Mouse (Mus musculus) cortical plate, adult 2 months (tissue): Measurements from ENCODE around the gene Arhgef10l. TPM values are rescaled to one million over a fixed set of nuclear protein-coding genes. Genes with fewer than 3 reads are reported as not detected.

Experiments
- H3K27ac ChIP-seq: fragments of 200-500 bp; 2 replicates; pipeline ENCODE4 v1.5.1; 2012; ENCODE audit warnings: low read length, control low read depth, inconsistent platforms; ENCODE audit not compliant: insufficient read depth
- H3K4me1 ChIP-seq: fragments of 200-500 bp; 2 replicates; pipeline ENCODE4 v1.6.1; 2011; ENCODE audit warnings: low read length; ENCODE audit not compliant: control insufficient read depth, insufficient read depth
- H3K4me3 ChIP-seq: fragments of 200-500 bp; 2 replicates; pipeline ENCODE4 v1.5.1; 2011; ENCODE audit warnings: mild to moderate bottlenecking, low read length, control low read depth; ENCODE audit not compliant: insufficient read depth
- CTCF ChIP-seq: fragments of 200-500 bp; IDR thresholded peaks from 2 replicates; pipeline ENCODE4 v1.5.1; 2011; ENCODE audit warnings: mild to moderate bottlenecking, control low read depth, low read length; ENCODE audit not compliant: insufficient read depth; ENCODE audit errors: extremely low read depth
- POLR2A ChIP-seq: fragments of 200-500 bp; IDR thresholded peaks from 2 replicates; pipeline ENCODE4 v1.6.1; 2011; ENCODE audit warnings: mild to moderate bottlenecking, low read length, control low read depth; ENCODE audit not compliant: insufficient read depth; ENCODE audit errors: extremely low read depth
- polyA plus RNA-seq: library from polyadenylated mRNA; depleted of rRNA; stranded (reverse); fragments of >200 nt; gene quantifications from 2 replicates; pipeline ENCODE4 v1.2.3, GENCODE M21; 2012; rRNA removed

Gene Arhgef10l
- 34.5 and 38.3 TPM in 2 replicates for polyA plus RNA-seq

DNA sequence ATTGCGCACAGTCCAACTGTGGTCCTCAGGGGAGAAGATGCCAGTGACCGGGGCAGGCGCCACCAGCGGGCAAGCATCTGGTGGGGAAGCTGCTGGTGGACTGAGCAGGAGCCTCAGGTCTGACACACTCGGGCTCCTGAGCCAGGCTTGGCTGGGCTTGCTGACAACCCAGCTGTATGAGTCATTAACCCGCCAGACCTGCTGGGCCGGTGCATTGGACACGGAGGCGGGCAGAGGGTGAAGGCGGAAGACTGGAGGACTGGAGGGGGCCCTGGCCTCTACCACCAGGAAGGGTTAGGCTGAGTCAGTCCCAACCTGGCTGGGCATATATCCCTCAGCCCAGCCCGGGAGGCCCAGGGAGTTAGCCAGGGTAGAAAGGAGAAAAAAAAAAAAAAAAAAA, at the start of gene Arhgef10l:
TSS of gene Arhgef10l (minus strand) at position 253 of the 400 bp plus-strand sequence.
- TF ChIP-seq CTCF (no peak), POLR2A (no peak)
- H3K4me3 ChIP-seq: no peak within 1 kb of the TSS
- no peak within 1 kb of the TSS for H3K27ac ChIP-seq

DNA sequence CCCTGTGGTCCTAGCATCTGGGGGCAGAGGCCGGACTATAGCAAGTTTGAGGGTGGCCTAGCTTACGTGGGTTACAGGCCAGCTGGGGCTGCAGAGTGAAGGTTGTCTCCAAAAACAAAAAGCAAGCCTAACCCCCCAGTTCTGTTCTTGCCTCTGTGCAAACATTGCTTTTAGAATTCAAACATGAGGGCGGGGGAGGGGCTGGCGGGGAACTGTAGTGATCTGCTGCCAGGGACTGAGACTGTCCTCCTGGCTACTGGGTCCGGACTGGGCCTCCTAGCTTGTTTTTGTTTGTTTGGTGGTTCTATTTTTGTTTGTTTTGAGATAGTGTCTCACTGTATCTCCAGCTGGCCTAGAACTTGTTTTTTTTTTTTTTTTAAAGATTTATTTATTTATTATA, 48.8 kb upstream of the Arhgef10l start:
- Histone ChIP-seq H3K27ac (peak overlapping the region; percentile 25), H3K4me1 (peaks cover 8% of the 10 kb centered on the region), H3K4me3 (no peak overlapping the region)
- no peak for TF ChIP-seq CTCF
- no peak for TF ChIP-seq POLR2A

More for the DNA sequence above, at the start of gene Arhgef10l:
- peaks cover 2% of the 10 kb centered on the region; the same call in 1 of the 2 replicates for H3K4me1 ChIP-seq

DNA sequence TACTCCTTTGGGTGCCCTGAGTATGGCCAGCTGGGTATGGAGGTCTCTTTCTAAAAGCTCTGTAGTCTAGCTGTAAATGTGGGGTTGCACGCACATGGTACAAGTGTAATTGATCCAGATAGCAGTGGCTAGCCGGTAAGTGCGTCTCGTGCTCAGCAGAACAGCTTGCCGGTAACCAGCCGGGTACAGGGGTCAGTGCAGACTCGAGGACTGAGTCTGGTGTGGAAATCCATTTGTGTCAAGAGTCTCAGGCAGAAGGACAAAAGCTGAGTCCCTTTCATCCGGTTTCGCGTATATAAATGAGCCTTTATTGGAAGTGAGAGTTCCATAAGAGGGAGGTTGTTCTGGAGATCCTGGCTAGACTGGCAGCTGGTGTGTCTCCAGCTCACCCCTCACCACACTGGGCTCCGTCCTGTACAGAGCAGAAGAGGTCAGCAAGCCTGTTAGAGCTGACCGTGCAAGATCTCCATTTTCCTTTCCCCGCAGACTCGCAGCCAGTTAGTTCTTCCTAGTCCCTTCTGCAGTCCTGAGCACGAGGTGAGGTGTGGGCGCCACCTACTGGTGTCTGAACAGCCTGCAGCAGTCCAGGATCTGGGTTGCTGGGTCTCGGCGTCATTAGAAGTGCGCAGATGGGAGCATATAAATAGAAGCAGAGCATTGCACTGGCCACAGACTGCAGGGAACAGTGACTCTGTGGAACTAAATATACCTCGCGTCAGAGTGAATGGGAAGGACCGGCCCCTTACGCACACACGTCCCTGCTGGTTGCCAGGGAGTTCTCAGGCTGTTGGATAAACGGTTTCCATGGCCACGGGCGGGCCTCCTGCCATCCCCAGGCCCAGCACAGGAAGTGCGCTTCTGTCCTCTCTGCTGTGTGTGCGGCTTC, 47.9 kb upstream of the Arhgef10l start:
- TF ChIP-seq POLR2A: peak; percentile 45; the same call in 1 of the 2 replicates
- TF ChIP-seq CTCF: peak; percentile 94
- Histone ChIP-seq H3K27ac (peak overlapping the region; percentile 25; the same call in 1 of the 2 replicates), H3K4me3 (no peak overlapping the region), H3K4me1 (peaks cover 8% of the 10 kb centered on the region)

DNA sequence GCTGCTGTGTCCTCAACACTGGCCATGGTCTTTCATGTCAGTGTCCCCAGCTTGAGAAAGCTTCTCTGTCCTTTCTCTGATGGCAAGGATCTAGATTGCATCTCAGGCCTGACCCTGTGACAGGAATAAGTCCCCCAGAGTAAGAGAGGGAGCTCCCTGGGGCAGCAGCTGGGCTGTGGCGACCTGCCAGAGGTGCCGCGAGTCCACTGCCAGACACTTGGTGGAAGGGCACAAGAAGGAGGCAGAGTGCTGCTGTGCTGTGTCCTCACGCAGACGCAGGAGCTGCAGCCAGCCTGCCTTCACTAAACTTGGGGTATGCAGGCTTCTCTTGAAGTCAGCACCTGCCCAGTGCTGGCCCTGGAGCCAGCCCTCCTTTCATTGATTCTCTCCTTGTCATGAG, 45.5 kb upstream of the Arhgef10l start:
- TF ChIP-seq POLR2A (no peak), CTCF (no peak)
- H3K4me1 ChIP-seq: peaks cover 8% of the 10 kb centered on the region
- H3K27ac ChIP-seq: no peak overlapping the region
- no peak overlapping the region for H3K4me3 ChIP-seq

DNA sequence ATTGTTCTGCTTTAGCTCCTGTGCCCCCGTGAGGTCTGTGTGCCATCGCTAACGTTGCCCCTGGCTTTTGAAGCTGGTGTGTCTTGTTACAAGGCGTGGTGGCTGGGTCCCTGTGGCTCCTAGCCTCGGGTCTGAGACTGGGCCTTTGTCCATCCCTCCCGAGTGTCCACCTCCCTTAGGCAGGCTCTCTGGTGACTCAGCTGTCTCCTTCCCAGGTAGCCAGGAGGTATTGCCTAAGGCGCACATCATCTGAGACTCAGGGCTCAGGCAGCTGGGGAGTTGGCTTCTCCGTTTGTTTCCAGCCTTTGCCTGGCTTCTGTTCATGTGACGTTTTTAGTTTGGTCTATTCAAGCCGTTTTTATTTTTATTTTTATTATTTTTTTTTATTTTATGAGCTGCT, 45.0 kb upstream of the Arhgef10l start:
- TF ChIP-seq CTCF (no peak), POLR2A (no peak)
- peaks cover 8% of the 10 kb centered on the region for H3K4me1 ChIP-seq
- no peak overlapping the region for H3K4me3 ChIP-seq
- H3K27ac ChIP-seq: 0 out of 2 replicates have a peak overlapping the region, but pooled peaks have one; percentile 23

DNA sequence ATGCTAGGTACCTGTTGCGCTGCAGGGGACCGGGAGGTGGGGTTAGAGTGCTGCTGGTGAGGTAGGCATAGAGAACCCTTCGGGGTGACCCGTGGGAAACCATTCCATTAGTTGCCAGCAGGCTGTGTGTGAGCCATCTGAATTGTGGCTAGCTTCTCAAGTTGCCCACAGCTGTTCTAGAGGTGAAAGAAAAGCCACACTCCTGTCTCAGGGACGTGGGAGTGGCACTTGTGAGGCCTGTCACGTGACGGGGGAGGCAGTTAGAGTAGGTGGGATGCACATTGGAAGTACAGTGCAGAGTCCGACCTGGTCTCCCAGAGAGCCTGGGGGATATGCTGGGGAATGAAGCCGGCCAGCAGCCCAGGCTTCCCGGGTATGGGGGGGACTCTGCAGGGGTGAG, 43.8 kb upstream of the Arhgef10l start:
- TF ChIP-seq POLR2A (no peak), CTCF (no peak)
- H3K4me3 ChIP-seq: no peak overlapping the region
- H3K27ac ChIP-seq: no peak overlapping the region
- H3K4me1 ChIP-seq: peaks cover 8% of the 10 kb centered on the region

DNA sequence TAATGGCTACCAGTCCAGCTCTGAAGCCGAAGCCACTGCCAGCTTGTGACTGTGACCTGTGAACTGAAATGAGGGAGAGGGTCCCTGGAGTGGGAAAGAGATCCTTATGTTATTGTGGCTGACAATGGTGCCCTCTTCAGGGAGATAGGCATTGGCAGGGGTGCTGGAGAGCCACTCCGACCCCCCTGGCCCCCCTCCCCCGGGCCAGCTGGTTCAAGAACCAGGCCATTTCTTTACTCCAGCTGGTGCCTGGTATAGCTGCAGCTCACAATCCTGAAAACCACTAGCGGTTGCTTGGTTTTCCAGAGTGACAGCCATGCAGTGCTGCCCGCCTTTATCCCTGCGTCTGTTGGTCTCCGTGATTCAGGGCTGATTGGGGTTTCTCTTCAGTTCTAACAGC, 43.3 kb upstream of the Arhgef10l start:
- no peak for TF ChIP-seq CTCF
- TF ChIP-seq POLR2A: no peak
- no peak overlapping the region for H3K4me3 ChIP-seq
- H3K4me1 ChIP-seq: peaks cover 5% of the 10 kb centered on the region
- no peak overlapping the region for H3K27ac ChIP-seq

DNA sequence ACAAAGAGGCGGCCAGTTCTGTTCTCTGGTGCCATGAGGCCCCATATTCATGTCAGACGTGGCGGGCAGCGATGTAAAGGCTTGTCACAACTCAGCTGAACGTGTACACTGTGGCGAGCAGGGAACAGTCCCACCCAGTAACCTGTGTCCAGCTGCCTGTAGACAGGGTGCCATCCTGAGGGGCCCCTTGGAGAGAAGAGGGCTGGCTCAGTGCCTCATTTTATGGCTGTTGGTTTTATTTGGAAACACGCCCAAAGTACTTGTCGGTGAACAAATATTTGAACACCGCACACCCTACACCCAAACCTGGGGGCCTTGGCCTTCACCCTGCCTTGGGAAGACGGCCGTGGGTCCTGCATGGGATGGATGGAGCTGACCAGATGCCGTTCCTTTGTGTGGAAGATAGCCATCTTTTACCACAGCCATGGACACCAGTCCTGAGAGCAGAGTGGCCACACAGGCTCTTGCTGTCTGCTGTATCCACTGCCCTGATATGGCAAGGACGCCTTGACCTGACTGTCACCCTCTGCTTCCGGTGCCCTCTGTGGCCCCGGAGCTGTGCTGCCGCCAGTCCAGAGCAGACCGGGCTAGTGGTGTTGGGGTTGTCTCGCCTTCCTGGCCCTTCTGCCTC, 42.6 kb upstream of the Arhgef10l start:
- H3K27ac ChIP-seq: no peak overlapping the region
- TF ChIP-seq POLR2A (no peak), CTCF (no peak)
- H3K4me3 ChIP-seq: no peak overlapping the region
- peaks cover 5% of the 10 kb centered on the region for H3K4me1 ChIP-seq

DNA sequence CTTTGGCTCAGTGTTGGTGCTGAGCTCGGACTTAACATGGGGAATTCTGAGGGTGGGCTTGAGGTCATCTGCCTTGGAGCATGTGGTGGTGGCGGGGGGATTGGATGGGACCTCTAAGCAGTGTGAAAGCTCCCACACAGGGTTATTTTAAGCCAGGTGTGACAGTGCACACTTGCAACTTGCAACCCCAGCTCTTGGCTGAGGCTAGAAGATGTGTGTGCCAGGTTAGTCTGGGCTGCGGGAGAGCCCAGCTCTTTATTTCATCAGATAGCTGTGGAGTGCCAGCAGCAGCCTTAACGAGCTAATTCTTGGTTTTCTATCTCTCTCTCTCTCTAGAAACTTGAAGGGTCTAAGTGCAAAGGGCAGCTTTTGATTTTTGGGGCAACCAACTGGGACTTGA, 41.8 kb upstream of the Arhgef10l start:
- Histone ChIP-seq H3K27ac (no peak overlapping the region), H3K4me3 (no peak overlapping the region), H3K4me1 (peaks cover 3% of the 10 kb centered on the region)
- TF ChIP-seq CTCF (no peak), POLR2A (no peak)
